Mouse (Mus musculus): ENCODE data around the gene Eif4enif1.
"Not testable (repeated sequence)": the region's sequence is repeated elsewhere in the genome, so short reads cannot be mapped to it uniquely, and the experiment has no call there.

DNA sequence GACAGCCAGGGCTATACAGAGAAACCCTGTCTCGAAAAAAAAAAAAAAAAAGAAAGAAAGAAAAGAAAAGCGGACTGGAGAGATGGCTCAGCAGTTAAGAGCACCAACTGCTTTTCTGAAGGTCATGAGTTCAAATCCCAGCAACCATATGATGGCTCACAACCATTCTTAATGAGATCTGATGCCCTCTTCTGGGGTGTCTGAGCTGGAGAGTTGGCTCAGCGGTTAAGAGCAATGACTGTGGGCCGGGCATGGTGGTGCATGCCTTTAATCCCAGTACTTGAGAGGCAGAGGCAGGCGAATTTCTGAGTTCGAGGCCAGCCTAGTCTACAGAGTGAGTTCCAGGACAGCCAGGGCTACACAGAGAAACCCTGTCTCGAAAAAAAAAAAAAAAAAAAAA is 1.6 kb upstream of the Eif4enif1 start:
- not testable (repeated sequence) for TF ChIP-seq CTCF (IDR thresholded peaks at IDR 0.05 in 2 of 3, conservative IDR thresholded peaks at IDR 0.05 in 1 of 3; ENCODE audit: control insufficient read depth in 1 of 3, insufficient read depth in 1 of 3, low read depth in 2 of 3, low read length in 3 of 3, poor library complexity in 1 of 3, severe bottlenecking in 1 of 3); ZC3H11A (IDR thresholded peaks at IDR 0.05; ENCODE audit: low read depth, low read length); CHD1 (IDR thresholded peaks at IDR 0.05; ENCODE audit: low read depth, low read length); MAZ (IDR thresholded peaks at IDR 0.05; ENCODE audit: low read depth, low read length); MYC (IDR thresholded peaks at IDR 0.05; ENCODE audit: low read depth, low read length); EP300 (IDR thresholded peaks at IDR 0.05; ENCODE audit: low read depth in 1 of 2, low read length in 2 of 2); CHD2 (IDR thresholded peaks at IDR 0.05; ENCODE audit: low read length); USF2 (IDR thresholded peaks at IDR 0.05; ENCODE audit: borderline replicate concordance in 1 of 2, insufficient read depth in 1 of 2, low read depth in 1 of 2, low read length in 2 of 2)
